Mouse (Mus musculus) olfactory bulb, adult 2 months (tissue): ENCODE results near the gene Cops2.

Experiments used
- CTCF ChIP-seq: fragments of 200-500 bp; IDR thresholded peaks from 2 replicates; pipeline ENCODE4 v1.5.1; 2012; ENCODE audit warnings: low read depth, mild to moderate bottlenecking, low read length, moderate library complexity; ENCODE audit not compliant: insufficient read depth
- POLR2A ChIP-seq: fragments of 200-500 bp; IDR thresholded peaks from 2 replicates; pipeline ENCODE4 v1.6.1; 2012; ENCODE audit warnings: mild to moderate bottlenecking, low read depth, low read length, moderate library complexity; ENCODE audit not compliant: insufficient read depth

DNA sequence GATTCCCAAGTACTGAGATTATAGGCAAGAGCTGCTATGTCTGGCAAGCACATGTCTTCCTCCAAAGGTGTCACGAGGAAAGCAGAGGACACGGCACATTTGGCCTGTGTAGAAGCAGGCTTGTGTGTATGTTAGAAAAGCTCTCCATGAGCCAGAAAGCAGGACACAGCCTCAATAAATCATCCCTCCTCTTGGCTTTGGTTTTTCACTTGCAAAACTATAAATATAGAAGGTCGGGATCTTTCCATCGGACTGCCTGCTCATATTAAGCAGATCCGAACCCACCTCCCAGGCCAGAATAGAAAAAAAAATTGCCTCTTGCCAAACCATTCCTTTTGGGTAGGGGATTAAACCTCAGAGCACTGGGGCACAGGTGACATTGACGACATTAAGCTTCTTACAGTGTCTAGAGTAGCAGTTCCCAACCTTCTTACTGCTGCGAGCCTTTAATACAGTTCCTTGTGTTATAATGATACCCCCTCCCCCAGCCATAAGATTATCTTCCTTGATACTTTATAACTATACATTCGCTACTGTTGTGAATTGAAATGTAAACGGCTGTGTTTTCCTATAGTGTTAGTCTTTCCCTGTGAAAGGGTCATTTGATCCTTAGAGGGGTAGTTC is 44.9 kb downstream of the Cops2 start:
- no peak for TF ChIP-seq POLR2A
- no peak for TF ChIP-seq CTCF
